Mouse (Mus musculus): ENCODE data around the gene Hells.

Gene Hells

GRCm38 (mm10) chr19:38930788-38931565, at the start of gene Hells:
Gene Hells (plus strand): TSS chr19:38930915.
- DNase-seq (ENCODE audit: low spot score in 2 of 2) = peak; percentile 64 to 70

DNA sequence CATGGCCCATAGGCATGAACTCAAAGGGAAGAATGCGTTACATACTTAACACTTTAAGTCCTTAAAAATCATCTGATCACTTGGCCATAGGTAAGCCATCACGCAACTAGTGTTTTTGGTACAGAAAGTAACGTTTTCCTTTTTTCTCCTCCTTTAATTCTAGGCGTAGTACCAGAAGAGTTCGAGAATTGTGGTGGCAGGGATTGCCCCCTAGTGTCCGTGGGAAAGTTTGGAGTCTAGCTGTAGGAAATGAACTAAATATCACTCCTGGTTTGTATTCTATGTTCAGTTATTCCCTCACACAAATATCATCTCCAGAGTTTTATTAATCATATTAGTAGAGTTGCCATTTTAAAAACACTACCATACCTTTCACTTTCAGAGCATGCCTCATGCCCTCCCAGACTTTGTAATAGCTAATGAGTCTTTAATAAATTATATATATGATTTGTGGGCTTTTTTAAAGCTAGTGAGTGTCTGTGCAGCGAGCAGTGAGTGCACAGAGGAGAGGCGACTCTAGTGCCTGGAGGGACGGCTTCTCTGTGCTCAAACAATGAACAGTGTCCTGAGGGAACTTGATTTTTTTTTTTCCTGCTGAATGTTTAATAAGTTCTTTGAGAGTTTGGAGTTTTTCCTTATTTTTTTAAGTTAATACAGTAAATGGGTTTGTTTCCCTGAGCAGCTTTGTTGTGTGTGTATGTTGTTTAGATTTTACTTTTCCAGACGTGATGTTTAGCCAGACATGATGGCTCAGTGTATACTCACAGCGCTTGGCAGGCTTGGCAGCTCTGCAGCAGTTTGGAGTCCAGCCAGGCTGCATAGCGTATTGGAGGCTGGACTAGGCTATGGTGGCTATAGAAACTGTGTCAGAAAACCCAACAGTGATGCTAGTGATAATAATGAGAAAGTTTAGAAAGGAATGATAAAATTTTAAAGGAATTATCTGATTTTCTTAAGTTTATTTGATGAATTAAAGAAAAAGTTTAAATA, 29.3 kb upstream of the Hells start:
- no peak for DNase-seq (ENCODE audit: low spot score in 2 of 2)

GRCm38 (mm10) chr19:38902501-38902900, 28.2 kb upstream of the Hells start:
- DNase-seq (ENCODE audit: low spot score in 2 of 2) = no peak

DNA sequence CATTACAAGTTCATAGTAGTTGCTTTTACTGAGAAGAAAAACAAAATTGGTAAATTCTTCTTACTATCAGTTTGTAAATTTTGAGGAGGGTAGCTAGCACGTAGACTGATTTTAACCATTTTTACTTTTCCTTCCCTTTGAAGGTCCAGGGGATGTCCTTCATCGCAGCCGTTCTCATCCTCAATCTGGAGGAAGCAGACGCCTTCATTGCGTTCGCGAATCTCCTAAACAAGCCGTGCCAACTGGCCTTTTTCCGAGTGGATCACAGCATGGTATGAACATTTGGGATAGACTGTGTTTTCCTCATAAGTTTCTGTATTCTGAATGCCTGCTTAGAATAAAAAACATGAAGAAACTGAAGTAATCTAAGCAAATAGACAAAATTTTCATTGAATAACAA, 16.9 kb upstream of the Hells start:
- DNase-seq (ENCODE audit: low spot score in 2 of 2) = no peak

DNA sequence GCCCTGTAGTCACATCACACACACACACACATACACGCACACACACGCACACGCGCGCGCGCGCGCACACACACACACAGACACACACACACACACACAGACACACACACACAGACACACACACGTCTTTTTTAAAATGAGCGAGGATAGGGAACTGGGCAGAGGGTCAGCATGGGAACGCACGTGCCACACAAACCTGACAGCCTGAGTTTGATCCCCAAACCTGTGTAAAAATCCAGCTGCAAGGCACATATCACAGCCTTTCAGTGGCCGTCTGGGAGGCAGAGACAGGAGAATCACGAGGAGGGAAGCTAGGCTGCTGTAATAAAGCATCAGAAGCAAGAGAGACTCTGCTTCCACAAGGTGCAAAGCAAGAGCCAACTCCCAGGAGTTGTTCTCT, 15.8 kb upstream of the Hells start:
- no peak for DNase-seq (ENCODE audit: low spot score in 2 of 2)

DNA sequence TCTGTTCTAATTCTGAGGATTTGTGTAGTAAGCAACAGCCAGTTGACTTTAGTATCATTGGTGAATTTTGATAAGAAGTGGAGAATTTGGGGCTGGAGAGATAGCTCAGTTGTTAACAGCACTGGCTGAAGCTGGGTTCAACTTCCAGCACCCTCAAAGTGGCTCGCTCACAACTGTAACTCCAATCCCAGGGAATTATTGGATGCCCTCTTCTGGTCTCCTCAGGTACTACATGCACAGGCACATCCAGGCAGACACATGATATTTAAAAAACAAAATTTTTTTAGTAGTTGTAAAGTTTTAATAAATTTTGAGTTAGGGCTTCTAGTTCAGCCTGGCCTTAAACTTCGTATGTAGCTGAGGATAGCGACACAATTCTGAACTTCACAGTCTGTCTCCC, 15.0 kb upstream of the Hells start:
- DNase-seq (ENCODE audit: low spot score in 2 of 2) = peak in 1 of 2 experiments; percentile 36

GRCm38 (mm10) chr19:38928481-38929158, 2.1 kb upstream of the Hells start:
- DNase-seq (ENCODE audit: low spot score in 2 of 2) = no peak

GRCm38 (mm10) chr19:38929471-38930251, 1.1 kb upstream of the Hells start:
- no peak for DNase-seq (ENCODE audit: low spot score in 2 of 2)

DNA sequence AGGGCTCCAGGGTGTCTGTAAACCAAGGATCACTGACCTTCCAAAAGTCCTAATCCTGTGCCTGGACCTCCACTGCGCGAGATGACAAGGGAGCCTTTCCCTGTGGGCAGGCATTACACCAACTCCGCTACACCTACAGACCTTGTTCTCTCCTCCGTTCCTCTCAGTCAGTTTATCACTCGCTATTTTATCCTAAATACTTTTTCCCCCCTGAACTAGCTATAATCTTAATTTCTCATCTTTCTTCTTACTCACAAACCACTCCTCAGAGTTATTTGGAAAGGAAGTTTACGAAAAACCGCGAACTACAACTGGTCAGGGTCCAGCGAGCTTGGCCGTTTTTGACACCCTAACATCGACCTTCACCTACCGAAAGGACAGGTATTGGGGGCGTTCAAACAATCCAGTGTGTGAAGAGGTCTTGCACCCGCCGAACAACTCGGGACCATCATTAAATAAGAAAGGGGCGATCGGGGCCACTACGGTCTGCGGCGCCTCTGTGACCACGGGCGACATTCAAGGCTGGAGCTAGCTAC, 395 bp upstream of the Hells start:
- DNase-seq (ENCODE audit: low spot score in 2 of 2) = no peak

DNA sequence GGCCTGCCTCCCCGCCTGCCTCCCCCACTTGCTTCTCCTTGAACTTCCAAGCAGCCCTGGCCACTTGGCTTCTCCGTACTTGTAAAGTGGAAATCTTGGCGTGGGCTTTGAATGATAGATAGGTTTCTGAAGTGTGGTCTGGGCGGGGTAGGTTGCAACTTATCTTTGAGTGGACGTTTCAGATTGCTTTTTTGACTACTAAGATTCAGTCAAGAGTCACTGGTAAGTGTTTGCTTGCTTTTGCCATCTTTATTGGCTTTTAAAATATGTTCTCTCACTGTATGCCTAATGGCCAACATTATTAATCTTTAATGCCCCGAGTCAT, 813 bp downstream of the Hells start:
- no peak for DNase-seq (ENCODE audit: low spot score in 2 of 2)

DNA sequence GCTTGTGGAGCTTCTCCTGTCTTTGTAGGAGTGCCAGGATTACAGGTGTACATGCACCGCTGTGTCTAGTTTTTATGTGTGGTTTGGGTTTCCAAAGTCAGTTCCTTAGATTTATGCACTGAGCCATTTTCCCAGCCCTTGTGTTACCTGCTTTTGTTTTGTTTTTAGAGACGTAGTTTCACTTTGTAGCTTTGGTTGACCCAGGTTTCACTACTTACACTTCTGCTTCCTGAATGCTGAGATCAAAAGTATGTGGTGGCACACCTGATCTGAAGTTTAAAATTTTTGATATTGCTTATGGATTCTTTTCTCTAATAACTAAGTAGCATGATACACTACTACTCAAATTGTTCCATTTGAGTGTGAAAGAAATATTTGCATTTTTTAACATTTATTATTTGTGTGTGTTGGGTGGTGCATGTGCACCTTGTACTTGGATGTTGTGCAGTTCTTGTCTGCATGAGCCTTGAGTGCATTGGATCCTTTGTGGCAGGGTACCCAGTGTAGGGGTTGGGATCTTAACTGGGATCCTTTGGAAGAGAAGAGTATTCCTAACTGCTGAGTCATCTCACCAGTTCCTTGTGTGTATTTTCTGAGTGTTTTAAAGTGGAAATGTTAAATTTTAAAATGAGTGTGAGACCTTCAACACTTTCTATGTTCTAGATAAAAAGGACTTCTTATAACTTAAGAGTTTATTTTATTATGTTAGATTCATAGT, 14.0 kb downstream of the Hells start:
- DNase-seq (ENCODE audit: low spot score in 2 of 2) = no peak

DNA sequence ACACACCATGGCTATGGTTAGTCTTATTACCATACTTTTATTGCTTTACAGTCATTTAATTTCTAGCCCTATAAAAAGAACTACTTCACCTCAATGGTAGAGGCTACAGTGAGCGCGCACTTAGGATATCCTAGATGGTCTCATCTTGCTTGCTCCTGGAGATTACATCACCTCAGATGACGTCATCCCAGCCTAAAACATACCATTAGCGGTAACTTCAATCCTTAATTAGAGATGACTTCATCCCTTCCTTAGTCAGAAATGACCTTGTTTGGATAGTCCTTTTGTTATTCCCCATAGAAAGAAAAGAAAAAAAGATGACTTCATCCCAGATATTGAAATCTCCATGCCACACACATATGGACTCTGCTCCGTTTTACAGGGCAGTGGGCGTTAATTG, 40.0 kb downstream of the Hells start:
- DNase-seq (ENCODE audit: low spot score in 2 of 2) = no peak

- DNase-seq (ENCODE audit: low spot score in 2 of 2) = no peak
These were observed 41.9 kb downstream of the Hells start for GRCm38 (mm10) chr19:38972581-38972980.

- DNase-seq (ENCODE audit: low spot score in 2 of 2) = no peak
These were observed 43.0 kb downstream of the Hells start for GRCm38 (mm10) chr19:38973666-38974065.

- no peak for DNase-seq (ENCODE audit: low spot score in 2 of 2)
These were observed 45.6 kb downstream of the Hells start for GRCm38 (mm10) chr19:38976269-38976668.

- DNase-seq (ENCODE audit: low spot score in 2 of 2) = peak in 1 of 2 experiments; percentile 23
These were observed 51.3 kb downstream of the Hells start for GRCm38 (mm10) chr19:38981966-38982365.

DNA sequence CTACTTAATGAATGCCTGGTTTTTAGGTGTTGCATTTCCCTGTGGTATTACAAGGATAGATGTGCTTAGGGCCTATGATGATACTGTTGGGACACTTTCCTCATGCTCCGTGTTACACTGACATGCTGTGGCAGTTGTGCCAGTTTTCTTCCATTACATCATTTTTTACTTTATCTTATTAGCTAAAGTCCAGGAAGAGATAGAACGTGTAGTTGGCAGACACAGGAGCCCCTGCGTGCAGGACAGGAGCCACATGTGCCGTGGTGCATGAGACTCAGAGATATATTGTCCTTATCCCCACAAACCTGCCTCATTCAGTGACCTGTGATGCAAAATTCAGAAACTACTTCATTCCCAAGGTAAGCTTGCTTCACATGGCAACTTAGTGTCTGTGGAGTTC, 67.5 kb downstream of the Hells start:
- DNase-seq (ENCODE audit: low spot score in 2 of 2) = no peak

DNA sequence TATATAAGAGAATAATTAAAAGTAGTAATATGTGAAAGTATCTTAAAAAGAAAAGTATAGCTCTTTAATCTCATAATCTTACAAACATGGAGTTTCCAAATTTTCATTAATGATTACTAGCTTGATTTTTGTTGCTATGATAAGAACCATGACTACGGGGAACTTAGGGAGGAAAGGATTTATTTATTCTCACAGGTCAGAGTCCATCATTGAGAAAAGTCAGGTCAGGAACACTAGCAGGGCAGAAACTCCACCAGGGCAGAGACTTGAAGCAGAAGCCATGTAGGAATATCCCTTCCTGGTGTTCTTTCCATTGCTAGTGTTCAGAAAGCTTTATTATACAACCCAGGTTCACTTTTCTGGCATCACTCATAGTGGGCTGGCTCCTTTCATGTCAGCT, 68.0 kb downstream of the Hells start:
- no peak for DNase-seq (ENCODE audit: low spot score in 2 of 2)

GRCm38 (mm10) chr19:39005132-39005531, 74.4 kb downstream of the Hells start:
- DNase-seq (ENCODE audit: low spot score in 2 of 2) = no peak

- DNase-seq (ENCODE audit: low spot score in 2 of 2) = no peak
These were observed 76.0 kb downstream of the Hells start, which contains the start of gene Cyp2c55 for GRCm38 (mm10) chr19:39006715-39007114. Gene Cyp2c55 (plus strand): TSS chr19:39007019.
